Comparison of ENCODE assay signal across 7 mouse cellular contexts in the genomic region with DNA sequence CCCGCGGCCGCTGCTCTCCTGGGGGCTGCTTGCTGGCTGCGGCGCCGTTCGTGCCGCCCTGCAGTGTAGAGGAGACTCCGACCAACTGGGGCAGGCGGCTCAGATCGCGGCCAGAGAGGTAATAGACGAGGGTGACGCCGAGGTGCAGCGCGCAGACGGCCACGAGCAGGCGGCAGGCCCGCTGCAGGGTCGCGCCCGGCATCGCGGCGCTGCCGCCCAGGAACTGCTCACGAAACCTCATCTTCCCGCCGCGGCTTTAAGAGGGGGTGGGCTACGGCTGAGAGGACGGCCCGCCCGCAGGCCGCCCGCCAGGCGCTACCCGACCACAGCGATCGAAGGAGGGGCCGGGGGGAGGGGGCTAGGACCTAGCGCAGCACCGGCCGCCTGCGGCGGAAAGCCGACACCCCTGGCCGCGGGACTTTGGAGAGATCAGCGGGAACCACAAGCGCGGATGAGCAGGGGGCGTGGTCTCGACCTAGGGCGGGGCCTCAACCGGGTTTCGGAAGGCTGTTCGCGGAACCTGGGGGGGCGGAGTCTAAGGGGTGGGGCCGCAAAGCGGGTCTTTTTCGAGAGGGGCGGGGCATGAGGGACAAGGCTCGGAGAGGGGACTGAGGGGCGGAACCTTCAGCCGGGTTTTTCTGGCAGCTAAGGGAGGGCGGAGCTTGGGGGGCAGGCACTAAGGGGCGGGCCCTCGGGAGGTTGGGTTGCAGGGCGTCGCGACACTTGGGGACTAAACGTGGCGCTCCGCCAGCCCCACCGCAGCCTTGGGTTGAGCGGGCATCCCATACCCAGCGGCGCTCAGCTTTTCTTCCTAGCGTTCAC. TPM values are rescaled to one million over a fixed set of nuclear protein-coding genes. Genes with fewer than 3 reads are reported as not detected.
DNase-seq lines count a peak whose midpoint lies in the region; ATAC-seq lines count a peak whose summit lies in the region.

A gene (minus strand): TSS at position 441 of the 822 bp plus-strand sequence.

- peak within 1 kb of the TSS; percentile 80 for H3K9ac ChIP-seq in embryonic facial prominence, embryonic 11.5 days (replicated peaks; ENCODE audit: low read length)
- peak within 1 kb of the TSS; percentile 89 for H3K9ac ChIP-seq in limb, embryonic 11.5 days (ENCODE audit: low read length)
- H3K9ac ChIP-seq in midbrain, embryonic 14.5 days (replicated peaks; ENCODE audit: low read length) = peak within 1 kb of the TSS; percentile 88

- no peaks in the 10 kb centered on the region for H3K4me1 ChIP-seq in embryonic facial prominence, embryonic 11.5 days (ENCODE audit: control insufficient read depth, insufficient read depth, low read length)
- H3K4me1 ChIP-seq in limb, embryonic 11.5 days (ENCODE audit: control insufficient read depth, insufficient read depth, low read length) = peaks cover 15% of the 10 kb centered on the region
- H3K4me1 ChIP-seq in midbrain, embryonic 14.5 days (ENCODE audit: control insufficient read depth, insufficient read depth, low read length) = peaks cover 23% of the 10 kb centered on the region

- under 1% methylated on average over 82 of the region's 83 CpGs for WGBS in embryonic facial prominence, embryonic 11.5 days
- under 1% methylated on average over 77 of the region's 83 CpGs for WGBS in limb, embryonic 11.5 days
- under 1% methylated on average over 82 of the region's 83 CpGs for WGBS in midbrain, embryonic 14.5 days

- peak within 1 kb of the TSS; percentile 85 for H3K27ac ChIP-seq in embryonic facial prominence, embryonic 11.5 days (replicated peaks; ENCODE audit: low read depth, low read length)
- peak within 1 kb of the TSS; percentile 80 for H3K27ac ChIP-seq in limb, embryonic 11.5 days (replicated peaks; ENCODE audit: low read depth, low read length)
- H3K27ac ChIP-seq in midbrain, embryonic 14.5 days (replicated peaks; ENCODE audit: low read depth, low read length) = peak within 1 kb of the TSS; percentile 86

- peak within 1 kb of the TSS; percentile 52 for H3K4me3 ChIP-seq in embryonic facial prominence, embryonic 11.5 days (ENCODE audit: low read depth, low read length)
- peak within 1 kb of the TSS; percentile 61 for H3K4me3 ChIP-seq in limb, embryonic 11.5 days (ENCODE audit: low read depth, low read length)
- peak within 1 kb of the TSS; percentile 69 for H3K4me3 ChIP-seq in midbrain, embryonic 14.5 days (replicated peaks; ENCODE audit: low read depth, low read length)

- H3K27me3 ChIP-seq in embryonic facial prominence, embryonic 11.5 days (ENCODE audit: control insufficient read depth, insufficient read depth, low read length) = no peaks in the 10 kb centered on the region
- no peaks in the 10 kb centered on the region for H3K27me3 ChIP-seq in limb, embryonic 11.5 days (ENCODE audit: control insufficient read depth, insufficient read depth, low read length)
- no peaks in the 10 kb centered on the region for H3K27me3 ChIP-seq in midbrain, embryonic 14.5 days (ENCODE audit: control insufficient read depth, insufficient read depth, low read length)

- peak; percentile 100 for DNase-seq in adrenal gland, postnatal 14 days
- DNase-seq in embryonic facial prominence, embryonic 11.5 days (ENCODE audit: low spot score) = peak; percentile 100
- peak; percentile 100 for DNase-seq in heart, adult 11 months
- peak; percentile 99 for DNase-seq in kidney, adult 18-20 months
- DNase-seq in limb, embryonic 11.5 days (ENCODE audit: low spot score) = peak; percentile 100
- DNase-seq in midbrain, embryonic 14.5 days = peak; percentile 99
- peak; percentile 99 for DNase-seq in spleen, adult 18-20 months

- ATAC-seq in embryonic facial prominence, embryonic 11.5 days (replicated peaks; ENCODE audit: insufficient number of reproducible peaks, low FRiP score, low TSS enrichment, low read depth) = peak; percentile 94
- ATAC-seq in limb, embryonic 11.5 days (ENCODE audit: insufficient number of reproducible peaks, low FRiP score, low TSS enrichment, low read depth) = peak; percentile 95
- peak; percentile 94 for ATAC-seq in midbrain, embryonic 14.5 days (ENCODE audit: low FRiP score, low TSS enrichment)

- H3K36me3 ChIP-seq in embryonic facial prominence, embryonic 11.5 days (replicated peaks; ENCODE audit: control insufficient read depth, insufficient read depth, low read depth, low read length) = no peaks in the 10 kb centered on the region
- H3K36me3 ChIP-seq in limb, embryonic 11.5 days (ENCODE audit: control insufficient read depth, insufficient read depth, low read length) = no peaks in the 10 kb centered on the region
- no peaks in the 10 kb centered on the region for H3K36me3 ChIP-seq in midbrain, embryonic 14.5 days (ENCODE audit: control insufficient read depth, insufficient read depth, low read length)

- H3K9me3 ChIP-seq in embryonic facial prominence, embryonic 11.5 days (replicated peaks; ENCODE audit: control insufficient read depth, low read length) = no peaks in the 10 kb centered on the region
- H3K9me3 ChIP-seq in limb, embryonic 11.5 days (ENCODE audit: control insufficient read depth, low read length) = no peaks in the 10 kb centered on the region
- no peaks in the 10 kb centered on the region for H3K9me3 ChIP-seq in midbrain, embryonic 14.5 days (ENCODE audit: control insufficient read depth, low read length)

- peak within 1 kb of the TSS; percentile 70 for H3K4me2 ChIP-seq in embryonic facial prominence, embryonic 11.5 days (ENCODE audit: low read depth, low read length)
- H3K4me2 ChIP-seq in limb, embryonic 11.5 days (ENCODE audit: low read depth, severe bottlenecking) = peak within 1 kb of the TSS; percentile 88
- H3K4me2 ChIP-seq in midbrain, embryonic 14.5 days (ENCODE audit: low read length) = peak within 1 kb of the TSS; percentile 88

RNA-seq across cellular contexts. Expression of the gene that starts here (rescaled TPM):
- total RNA-seq in adrenal gland, postnatal 14 days (2021) = 69.4 and 70.5 TPM in 2 replicates
- polyA plus RNA-seq in embryonic facial prominence, embryonic 11.5 days (2014; fragmentation: Nextera tagmentation; extraction: Ambion mirVana) = 28.3 and 28.9 TPM in 2 replicates
- polyA plus RNA-seq in limb, embryonic 11.5 days (2014; fragmentation: Nextera tagmentation; extraction: Ambion mirVana) = 30.9 and 34.6 TPM in 2 replicates
- 4.3 and 7.6 TPM in 2 replicates for polyA plus RNA-seq in midbrain, embryonic 14.5 days (2014; fragmentation: Nextera tagmentation; extraction: Ambion mirVana)

Comparison
In these comparisons a context has a peak if more than half of its experiments do, and no peak if none do; other contexts are left out.
1. Peak in every context shown above with its lines: DNase-seq, ATAC-seq, H3K4me3 ChIP-seq and H3K27ac ChIP-seq.